Mouse (Mus musculus) hindbrain, embryonic 13.5 days (tissue): ENCODE data around the gene Adm. TPM values are rescaled to one million over a fixed set of nuclear protein-coding genes. Genes with fewer than 3 reads are reported as not detected.

Experiments used
- ATAC-seq: fragments of 200-750 bp; cut with Nextera tagmentation; 2 replicates; pipeline ENCODE4 v1.8.0; 2017; ENCODE audit warnings: moderate TSS enrichment; ENCODE audit not compliant: low FRiP score
- H3K27ac ChIP-seq: fragments of 300-500 bp; sonication (generic); 2 replicates; pipeline ENCODE4 v1.5.1; 2015; ENCODE audit warnings: inconsistent platforms, mild to moderate bottlenecking, moderate library complexity
- H3K27me3 ChIP-seq: fragments of 300-500 bp; sonication (generic); 2 replicates; pipeline ENCODE4 v1.6.1; 2015; ENCODE audit warnings: mild to moderate bottlenecking, inconsistent platforms
- H3K36me3 ChIP-seq: fragments of 300-500 bp; sonication (generic); 2 replicates; pipeline ENCODE4 v1.6.1; 2015; ENCODE audit warnings: mild to moderate bottlenecking, inconsistent platforms
- H3K4me1 ChIP-seq: fragments of 300-500 bp; sonication (generic); replicated peaks from 2 replicates; pipeline ENCODE4 v1.6.1; 2015; ENCODE audit warnings: inconsistent platforms
- H3K4me2 ChIP-seq: fragments of 300-500 bp; sonication (generic); 2 replicates; pipeline ENCODE4 v1.6.1; 2015; ENCODE audit warnings: inconsistent platforms, mild to moderate bottlenecking, moderate library complexity
- H3K4me3 ChIP-seq: fragments of 300-500 bp; sonication (generic); 2 replicates; pipeline ENCODE4 v1.5.1; 2015; ENCODE audit warnings: mild to moderate bottlenecking, inconsistent platforms
- H3K9ac ChIP-seq: fragments of 300-500 bp; sonication (generic); 2 replicates; pipeline ENCODE4 v1.6.1; 2015; ENCODE audit warnings: mild to moderate bottlenecking, inconsistent platforms
- H3K9me3 ChIP-seq: fragments of 300-500 bp; sonication (generic); 2 replicates; pipeline ENCODE4 v1.6.1; 2016; ENCODE audit warnings: inconsistent platforms
- WGBS: fragments of 180-500 bp; shearing (Covaris S2); methylation state at CpG from one replicate; pipeline ENCODE4 v1.1.7; 2015; 5-methylcytosine and 5-hydroxymethylcytosine counted together
- polyA plus RNA-seq: library from polyadenylated mRNA; unstranded; fragments of >200 nt; fragmentation: Nextera tagmentation; extraction: Ambion mirVana; gene quantifications from 2 replicates; pipeline ENCODE4 v1.2.1, GENCODE M21; 2015

Gene Adm
- polyA plus RNA-seq, 1 experiment from 2014 or later, result 3.0 TPM

GRCm38 (mm10) chr7:110648455-110649085 lies 21.1 kb downstream of the Adm start:
- H3K9ac ChIP-seq, result no peak overlapping the region
- 82% methylated on average over 13 of the region's 13 CpGs for WGBS
- ATAC-seq, result no peak

GRCm38 (mm10) chr7:110649133-110649987 lies 21.9 kb downstream of the Adm start:
- 94% methylated on average over 6 of the region's 6 CpGs for WGBS
- Histone ChIP-seq H3K9ac (no peak overlapping the region), H3K9me3 (peaks cover 5% of the 10 kb centered on the region; the same call in 1 of the 2 replicates), H3K27me3 (0 out of 2 replicates have a peak, but pooled peaks cover 3% of the 10 kb centered on the region), H3K4me1 (no peaks in the 10 kb centered on the region), H3K27ac (no peak overlapping the region), H3K36me3 (no peaks in the 10 kb centered on the region), H3K4me2 (no peak overlapping the region), H3K4me3 (no peak overlapping the region)
- no peak for ATAC-seq

More at GRCm38 (mm10) chr7:110648455-110649085, 21.1 kb downstream of the Adm start:
- Histone ChIP-seq H3K36me3 (no peaks in the 10 kb centered on the region), H3K27ac (no peak overlapping the region), H3K4me2 (no peak overlapping the region), H3K9me3 (peaks cover 5% of the 10 kb centered on the region; the same call in 1 of the 2 replicates), H3K27me3 (0 out of 2 replicates have a peak, but pooled peaks cover 3% of the 10 kb centered on the region), H3K4me3 (no peak overlapping the region), H3K4me1 (no peaks in the 10 kb centered on the region)

GRCm38 (mm10) chr7:110650491-110650890 lies 23.0 kb downstream of the Adm start:
- Histone ChIP-seq H3K9ac (no peak overlapping the region), H3K4me1 (no peaks in the 10 kb centered on the region), H3K9me3 (peaks cover 5% of the 10 kb centered on the region; the same call in 1 of the 2 replicates), H3K27me3 (0 out of 2 replicates have a peak, but pooled peaks cover 3% of the 10 kb centered on the region), H3K4me3 (no peak overlapping the region), H3K27ac (no peak overlapping the region), H3K36me3 (no peaks in the 10 kb centered on the region), H3K4me2 (no peak overlapping the region)
- ATAC-seq, result no peak
- 88% methylated on average over 4 of the region's 4 CpGs for WGBS

- Histone ChIP-seq H3K9ac (no peak overlapping the region), H3K27ac (no peak overlapping the region), H3K4me1 (no peaks in the 10 kb centered on the region), H3K27me3 (0 out of 2 replicates have a peak, but pooled peaks cover 3% of the 10 kb centered on the region), H3K36me3 (no peaks in the 10 kb centered on the region), H3K4me3 (no peak overlapping the region), H3K9me3 (peaks cover 5% of the 10 kb centered on the region; the same call in 1 of the 2 replicates), H3K4me2 (no peak overlapping the region)
- no peak for ATAC-seq
- WGBS, result 81% methylated on average over 6 of the region's 6 CpGs
Measured at GRCm38 (mm10) chr7:110651091-110651490, 23.6 kb downstream of the Adm start.

- H3K4me3 ChIP-seq, result no peak overlapping the region
- WGBS, result 82% methylated on average over 3 of the region's 3 CpGs
- H3K27ac ChIP-seq, result no peak overlapping the region
- H3K36me3 ChIP-seq, result no peaks in the 10 kb centered on the region
- no peak overlapping the region for H3K9ac ChIP-seq
- no peak overlapping the region for H3K4me2 ChIP-seq
- no peak for ATAC-seq
- H3K4me1 ChIP-seq, result no peaks in the 10 kb centered on the region
- H3K9me3 ChIP-seq, result no peaks in the 10 kb centered on the region
- H3K27me3 ChIP-seq, result no peaks in the 10 kb centered on the region
Measured at GRCm38 (mm10) chr7:110655230-110655629, 27.8 kb downstream of the Adm start.

GRCm38 (mm10) chr7:110655966-110656365 lies 28.5 kb downstream of the Adm start:
- no peaks in the 10 kb centered on the region for H3K36me3 ChIP-seq
- H3K9ac ChIP-seq, result no peak overlapping the region
- H3K4me1 ChIP-seq, result no peaks in the 10 kb centered on the region
- WGBS, result 70% methylated on average over 6 of the region's 6 CpGs
- H3K4me2 ChIP-seq, result no peak overlapping the region
- H3K27ac ChIP-seq, result no peak overlapping the region
- no peaks in the 10 kb centered on the region for H3K27me3 ChIP-seq
- no peaks in the 10 kb centered on the region for H3K9me3 ChIP-seq
- ATAC-seq, result no peak
- H3K4me3 ChIP-seq, result no peak overlapping the region

GRCm38 (mm10) chr7:110658378-110658928 lies 31.0 kb downstream of the Adm start:
- Histone ChIP-seq H3K27ac (no peak overlapping the region), H3K9me3 (0 out of 2 replicates have a peak, but pooled peaks cover 6% of the 10 kb centered on the region), H3K27me3 (no peaks in the 10 kb centered on the region), H3K36me3 (no peaks in the 10 kb centered on the region), H3K9ac (no peak overlapping the region), H3K4me2 (no peak overlapping the region), H3K4me1 (no peaks in the 10 kb centered on the region), H3K4me3 (no peak overlapping the region)
- 66% methylated on average over 3 of the region's 3 CpGs for WGBS
- no peak for ATAC-seq

- WGBS, result 64% methylated on average over 4 of the region's 5 CpGs
- Histone ChIP-seq H3K27me3 (no peaks in the 10 kb centered on the region), H3K27ac (no peak overlapping the region), H3K4me2 (no peak overlapping the region), H3K36me3 (no peaks in the 10 kb centered on the region), H3K4me1 (peaks cover 4% of the 10 kb centered on the region), H3K4me3 (no peak overlapping the region), H3K9ac (no peak overlapping the region), H3K9me3 (0 out of 2 replicates have a peak, but pooled peaks cover 6% of the 10 kb centered on the region)
- no peak for ATAC-seq
Measured at GRCm38 (mm10) chr7:110666537-110666936, 39.1 kb downstream of the Adm start.

- WGBS, result 71% methylated on average over 6 of the region's 6 CpGs
- Histone ChIP-seq H3K27me3 (no peaks in the 10 kb centered on the region), H3K9ac (no peak overlapping the region), H3K9me3 (no peaks in the 10 kb centered on the region), H3K4me3 (no peak overlapping the region), H3K36me3 (no peaks in the 10 kb centered on the region), H3K4me1 (peaks cover 7% of the 10 kb centered on the region), H3K4me2 (no peak overlapping the region), H3K27ac (peak overlapping the region; percentile 12; the same call in 1 of the 2 replicates)
- no peak for ATAC-seq
Measured at GRCm38 (mm10) chr7:110668247-110668646, 40.8 kb downstream of the Adm start.

GRCm38 (mm10) chr7:110668756-110669155 lies 41.3 kb downstream of the Adm start:
- no peak overlapping the region for H3K4me3 ChIP-seq
- H3K4me1 ChIP-seq, result peaks cover 7% of the 10 kb centered on the region
- WGBS, result 35% methylated on average over 5 of the region's 5 CpGs
- H3K27ac ChIP-seq, result peak overlapping the region; percentile 12; the same call in 1 of the 2 replicates
- no peak overlapping the region for H3K4me2 ChIP-seq
- H3K9me3 ChIP-seq, result no peaks in the 10 kb centered on the region
- ATAC-seq, result no peak
- no peaks in the 10 kb centered on the region for H3K27me3 ChIP-seq
- no peak overlapping the region for H3K9ac ChIP-seq
- no peaks in the 10 kb centered on the region for H3K36me3 ChIP-seq

- no peak overlapping the region for H3K4me3 ChIP-seq
- 56% methylated on average over 6 of the region's 6 CpGs for WGBS
- H3K27ac ChIP-seq, result no peak overlapping the region
- H3K9ac ChIP-seq, result no peak overlapping the region
- no peaks in the 10 kb centered on the region for H3K27me3 ChIP-seq
- no peaks in the 10 kb centered on the region for H3K36me3 ChIP-seq
- no peaks in the 10 kb centered on the region for H3K9me3 ChIP-seq
- no peak overlapping the region for H3K4me2 ChIP-seq
- no peak for ATAC-seq
- peaks cover 7% of the 10 kb centered on the region for H3K4me1 ChIP-seq
Measured at GRCm38 (mm10) chr7:110671121-110671680, 43.7 kb downstream of the Adm start.
